In genomic region chr11:69999666-70000065, GRCm38 (mm10) we compare ENCODE assay signal across 8 mouse cellular contexts. TPM values are rescaled to one million over a fixed set of nuclear protein-coding genes. Genes with fewer than 3 reads are reported as not detected.
DNase-seq lines count a peak whose midpoint lies in the region; ATAC-seq and TF ChIP-seq lines count a peak whose summit lies in the region.

No protein-coding gene starts in this region.

- no peaks in the 10 kb centered on the region for H3K27me3 ChIP-seq in heart, embryonic 12.5 days (replicated peaks)
- H3K27me3 ChIP-seq in CH12.LX (replicated peaks): no peaks in the 10 kb centered on the region
- H3K27me3 ChIP-seq in forebrain, embryonic 15.5 days: no peaks in the 10 kb centered on the region
- no peaks in the 10 kb centered on the region for H3K27me3 ChIP-seq in liver, embryonic 16.5 days (ENCODE audit: control insufficient read depth, insufficient read depth, low read depth, low read length)

- H3K4me2 ChIP-seq in heart, embryonic 12.5 days: peak overlapping the region; percentile 85
- H3K4me2 ChIP-seq in CH12.LX (ENCODE audit: insufficient read depth, low read depth, poor library complexity, severe bottlenecking): 0 out of 2 replicates have a peak overlapping the region, but pooled peaks have one; percentile 4
- no peak overlapping the region for H3K4me2 ChIP-seq in forebrain, embryonic 15.5 days (replicated peaks)
- H3K4me2 ChIP-seq in liver, embryonic 16.5 days (ENCODE audit: low read depth, low read length): no peak overlapping the region

- WGBS in heart, embryonic 12.5 days: 82% methylated on average over 8 of the region's 8 CpGs
- WGBS in forebrain, embryonic 15.5 days: 85% methylated on average over 8 of the region's 8 CpGs
- WGBS in liver, embryonic 16.5 days (ENCODE audit: insufficient replicate concordance): 85% methylated on average over 8 of the region's 8 CpGs

- peaks cover 30% of the 10 kb centered on the region for H3K36me3 ChIP-seq in heart, embryonic 12.5 days
- peaks cover 30 to 59% of the 10 kb centered on the region in 2 experiments for H3K36me3 ChIP-seq in CH12.LX (replicated peaks in 1 of 2; ENCODE audit: control insufficient read depth in 1 of 2, insufficient read depth in 1 of 2, low read length in 1 of 2)
- H3K36me3 ChIP-seq in forebrain, embryonic 15.5 days: peaks cover 20% of the 10 kb centered on the region
- peaks cover 21% of the 10 kb centered on the region for H3K36me3 ChIP-seq in liver, embryonic 16.5 days (ENCODE audit: control insufficient read depth, insufficient read depth)

- H3K9me3 ChIP-seq in heart, embryonic 12.5 days (replicated peaks): no peaks in the 10 kb centered on the region
- no peaks in the 10 kb centered on the region for H3K9me3 ChIP-seq in CH12.LX (replicated peaks; ENCODE audit: low read length)
- no peaks in the 10 kb centered on the region for H3K9me3 ChIP-seq in forebrain, embryonic 15.5 days
- no peaks in the 10 kb centered on the region for H3K9me3 ChIP-seq in liver, embryonic 16.5 days (replicated peaks; ENCODE audit: control insufficient read depth, low read length)

- H3K79me2 ChIP-seq in CH12.LX (replicated peaks; ENCODE audit: control insufficient read depth, extremely low read depth, insufficient read depth, poor library complexity, severe bottlenecking): peaks cover 52% of the 10 kb centered on the region

- no peak overlapping the region for H3K4me3 ChIP-seq in heart, embryonic 12.5 days
- no peak overlapping the region for H3K4me3 ChIP-seq in CH12.LX (replicated peaks in 1 of 3; ENCODE audit: low read depth in 2 of 3, low read length in 2 of 3, poor library complexity in 1 of 3)
- H3K4me3 ChIP-seq in forebrain, embryonic 15.5 days: peak overlapping the region; percentile 85
- H3K4me3 ChIP-seq in liver, embryonic 16.5 days (ENCODE audit: low read depth, low read length): no peak overlapping the region

- dilution Hi-C loops in CH12.LX (cut with MboI; ENCODE audit: extremely low pct_ligation_motif_present, extremely low pct_unique_long_range_greater_than_20kb, low sequenced_read_pairs): no loop called here

- no peak overlapping the region for H3K9ac ChIP-seq in heart, embryonic 12.5 days
- no peak overlapping the region for H3K9ac ChIP-seq in CH12.LX (ENCODE audit: insufficient read depth, low read depth)
- no peak overlapping the region for H3K9ac ChIP-seq in forebrain, embryonic 15.5 days (replicated peaks)
- H3K9ac ChIP-seq in liver, embryonic 16.5 days (ENCODE audit: low read depth, low read length): no peak overlapping the region

- ATAC-seq in heart, embryonic 12.5 days (ENCODE audit: insufficient number of reproducible peaks, low FRiP score): no peak
- no peak for ATAC-seq in forebrain, embryonic 15.5 days (replicated peaks)
- ATAC-seq in liver, embryonic 16.5 days (ENCODE audit: low read depth): no peak

- in situ Hi-C loops in CH12.LX (cut with MboI; ENCODE audit: low pct_ligation_motif_present, low pct_unique_long_range_greater_than_20kb, low sequenced_read_pairs): loop anchor here (25.0 kb wide), 1 partner anchor 912 kb away; the partner anchor contains the start of genes Per1 and Vamp2

- TF ChIP-seq RAD21 in CH12.LX (IDR thresholded peaks at IDR 0.05; ENCODE audit: low read depth, low read length): no peak

- TF ChIP-seq CTCF in CH12.LX (conservative IDR thresholded peaks at IDR 0.05 in 1 of 2, IDR thresholded peaks at IDR 0.05 in 1 of 2; ENCODE audit: low read depth in 2 of 2, low read length in 2 of 2): no peak

- no peak for DNase-seq in heart, adult 8-10 months (ENCODE audit: low spot score)
- DNase-seq in CH12.LX (ENCODE audit: extremely low read depth): peak; percentile 63
- no peak for DNase-seq in T-cell, adult 2 months (ENCODE audit: low spot score)
- no peak for DNase-seq in urinary bladder, postnatal 36 days (ENCODE audit: low spot score in 2 of 2)
- DNase-seq in adrenal gland, postnatal 10 days: no peak

- no peak for TF ChIP-seq POLR2A in CH12.LX (IDR thresholded peaks at IDR 0.05; ENCODE audit: low read depth, low read length)

- peak overlapping the region; percentile 96; the same call in 1 of the 2 replicates for H3K27ac ChIP-seq in heart, embryonic 12.5 days (ENCODE audit: poor library complexity, severe bottlenecking)
- H3K27ac ChIP-seq in CH12.LX (ENCODE audit: insufficient read depth, low read depth): peak overlapping the region; percentile 18
- peak overlapping the region; percentile 97 for H3K27ac ChIP-seq in forebrain, embryonic 15.5 days (replicated peaks)
- H3K27ac ChIP-seq in liver, embryonic 16.5 days (ENCODE audit: low read length): peak overlapping the region; percentile 3; the same call in 1 of the 2 replicates

- no peak for TF ChIP-seq EP300 in CH12.LX (IDR thresholded peaks at IDR 0.05; ENCODE audit: low read length)

- H3K4me1 ChIP-seq in heart, embryonic 12.5 days (replicated peaks): peaks cover 51% of the 10 kb centered on the region
- peaks cover 9 to 62% of the 10 kb centered on the region in 2 experiments; a peak in 3 of 4 replicates for H3K4me1 ChIP-seq in CH12.LX (ENCODE audit: control insufficient read depth in 1 of 2, insufficient read depth in 2 of 2)
- peaks cover 51% of the 10 kb centered on the region for H3K4me1 ChIP-seq in forebrain, embryonic 15.5 days
- H3K4me1 ChIP-seq in liver, embryonic 16.5 days (ENCODE audit: control insufficient read depth, low read depth, low read length): peaks cover 42% of the 10 kb centered on the region

TF ChIP-seq in CH12.LX, 34 proteins besides CTCF, POLR2A, EP300 and RAD21 (continues in another document):
- TF ChIP-seq HCFC1 (IDR thresholded peaks at IDR 0.05; ENCODE audit: low read depth, low read length): no peak
- no peak for TF ChIP-seq TCF12 (IDR thresholded peaks at IDR 0.05; ENCODE audit: low read depth, low read length)
- no peak for TF ChIP-seq USF2 (conservative IDR thresholded peaks at IDR 0.05; ENCODE audit: low read depth, low read length)
- no peak for TF ChIP-seq BHLHE40 (IDR thresholded peaks at IDR 0.05; ENCODE audit: low read depth, low read length)
- no peak for TF ChIP-seq MEF2A (IDR thresholded peaks at IDR 0.05; ENCODE audit: borderline replicate concordance, low read depth, low read length)
- TF ChIP-seq GABPA (IDR thresholded peaks at IDR 0.05; ENCODE audit: insufficient replicate concordance, low read depth, low read length): no peak
- no peak for TF ChIP-seq JUND (conservative IDR thresholded peaks at IDR 0.05; ENCODE audit: low read depth, low read length)
- no peak for TF ChIP-seq JUN (IDR thresholded peaks at IDR 0.05; ENCODE audit: insufficient read depth, low read depth, low read length)
- TF ChIP-seq NRF1 (IDR thresholded peaks at IDR 0.05; ENCODE audit: low read depth, low read length): no peak
- TF ChIP-seq NELFE (IDR thresholded peaks at IDR 0.05; ENCODE audit: low read depth, low read length): no peak

RNA-seq across cellular contexts. Expression of gene Dvl2, which starts 0.7 kb away (rescaled TPM):
- polyA plus RNA-seq in heart, embryonic 12.5 days (2016; fragmentation: Nextera tagmentation; extraction: Ambion mirVana): 25.8 and 26.1 TPM in 2 replicates
- 1 to 10 TPM; 4.0 to 6.4 (median 5.1) TPM for total RNA-seq in heart, adult 8-10 months (2022)
- total RNA-seq in CH12.LX (2012; rRNA removed): 27.3 and 30.6 TPM in 2 replicates
- total RNA-seq in CH12.LX (2014; rRNA removed): 15.1 and 15.7 TPM in 2 replicates
- 25.3 and 27.1 TPM in 2 replicates for polyA plus RNA-seq in CH12.LX (2012; ENCODE audit: insufficient read length, low read depth)
- 35.3 and 37.5 TPM in 2 replicates for polyA plus RNA-seq in forebrain, embryonic 15.5 days (2015; fragmentation: Nextera tagmentation; extraction: Ambion mirVana)
- 4.4 and 5.1 TPM in 2 replicates for polyA plus RNA-seq in liver, embryonic 16.5 days (2015; fragmentation: Nextera tagmentation; extraction: Ambion mirVana)
- total RNA-seq in adrenal gland, postnatal 10 days (2021): 10 to 100 TPM; 15.7 to 23.0 TPM

RNA-seq across cellular contexts. Expression of gene Phf23, which starts 4.1 kb away (rescaled TPM):
- polyA plus RNA-seq in heart, embryonic 12.5 days (2016; fragmentation: Nextera tagmentation; extraction: Ambion mirVana): 51.0 and 54.1 TPM in 2 replicates
- 10 to 100 TPM; 21.0 to 24.9 (median 23.6) TPM for total RNA-seq in heart, adult 8-10 months (2022)
- 67.2 and 81.8 TPM in 2 replicates for total RNA-seq in CH12.LX (2012; rRNA removed)
- total RNA-seq in CH12.LX (2014; rRNA removed): 65.2 and 69.0 TPM in 2 replicates
- 93.2 and 99.8 TPM in 2 replicates for polyA plus RNA-seq in CH12.LX (2012; ENCODE audit: insufficient read length, low read depth)
- polyA plus RNA-seq in forebrain, embryonic 15.5 days (2015; fragmentation: Nextera tagmentation; extraction: Ambion mirVana): 71.5 and 75.6 TPM in 2 replicates
- 17.5 and 18.2 TPM in 2 replicates for polyA plus RNA-seq in liver, embryonic 16.5 days (2015; fragmentation: Nextera tagmentation; extraction: Ambion mirVana)
- 10 to 100 TPM; 43.5 to 50.5 TPM for total RNA-seq in adrenal gland, postnatal 10 days (2021)

RNA-seq across cellular contexts. Expression of gene Gabarap, which starts 8.7 kb away (rescaled TPM):
- polyA plus RNA-seq in heart, embryonic 12.5 days (2016; fragmentation: Nextera tagmentation; extraction: Ambion mirVana): 445 and 451 TPM in 2 replicates
- 100 to 1,000 TPM; 287 to 342 (median 325) TPM for total RNA-seq in heart, adult 8-10 months (2022)
- 182 and 189 TPM in 2 replicates for total RNA-seq in CH12.LX (2012; rRNA removed)
- 187 and 213 TPM in 2 replicates for total RNA-seq in CH12.LX (2014; rRNA removed)
- 352 and 386 TPM in 2 replicates for polyA plus RNA-seq in CH12.LX (2012; ENCODE audit: insufficient read length, low read depth)
- polyA plus RNA-seq in forebrain, embryonic 15.5 days (2015; fragmentation: Nextera tagmentation; extraction: Ambion mirVana): 610 and 626 TPM in 2 replicates
- 255 and 280 TPM in 2 replicates for polyA plus RNA-seq in liver, embryonic 16.5 days (2015; fragmentation: Nextera tagmentation; extraction: Ambion mirVana)
- total RNA-seq in adrenal gland, postnatal 10 days (2021): 100 to 1,000 TPM; 339 to 345 TPM

RNA-seq across cellular contexts. Expression of gene Acadvl, which starts 15.5 kb away (rescaled TPM):
- 126 and 129 TPM in 2 replicates for polyA plus RNA-seq in heart, embryonic 12.5 days (2016; fragmentation: Nextera tagmentation; extraction: Ambion mirVana)
- total RNA-seq in heart, adult 8-10 months (2022): 1,000 to 10,000 TPM; 1,233 to 1,415 (median 1,285) TPM
- 137 and 148 TPM in 2 replicates for total RNA-seq in CH12.LX (2012; rRNA removed)
- total RNA-seq in CH12.LX (2014; rRNA removed): 81.8 and 86.6 TPM in 2 replicates
- polyA plus RNA-seq in CH12.LX (2012; ENCODE audit: insufficient read length, low read depth): 76.9 and 86.4 TPM in 2 replicates
- 57.0 and 60.7 TPM in 2 replicates for polyA plus RNA-seq in forebrain, embryonic 15.5 days (2015; fragmentation: Nextera tagmentation; extraction: Ambion mirVana)
- 127 and 138 TPM in 2 replicates for polyA plus RNA-seq in liver, embryonic 16.5 days (2015; fragmentation: Nextera tagmentation; extraction: Ambion mirVana)
- total RNA-seq in adrenal gland, postnatal 10 days (2021): 1,000 to 10,000 TPM; 1,467 to 1,540 TPM

RNA-seq across cellular contexts. Expression of gene Dlg4, which starts 17.1 kb away (rescaled TPM):
- polyA plus RNA-seq in heart, embryonic 12.5 days (2016; fragmentation: Nextera tagmentation; extraction: Ambion mirVana): 4.2 and 6.0 TPM in 2 replicates
- 1 to 10 TPM; 3.9 to 6.3 (median 5.2) TPM for total RNA-seq in heart, adult 8-10 months (2022)
- total RNA-seq in CH12.LX (2012; rRNA removed) (9.8 and 15.3 TPM in 2 replicates), CH12.LX (2014; rRNA removed) (6.1 and 7.3 TPM in 2 replicates)
- 6.8 and 9.3 TPM in 2 replicates for polyA plus RNA-seq in CH12.LX (2012; ENCODE audit: insufficient read length, low read depth)
- polyA plus RNA-seq in forebrain, embryonic 15.5 days (2015; fragmentation: Nextera tagmentation; extraction: Ambion mirVana): 27.8 and 29.8 TPM in 2 replicates
- 0.40 and 0.53 TPM in 2 replicates for polyA plus RNA-seq in liver, embryonic 16.5 days (2015; fragmentation: Nextera tagmentation; extraction: Ambion mirVana)
- 10 to 100 TPM; 29.9 to 37.6 TPM for total RNA-seq in adrenal gland, postnatal 10 days (2021)

Comparison
In these comparisons a context has a peak if more than half of its experiments do, and no peak if none do; other contexts are left out.
1. H3K27ac ChIP-seq: peak in every context shown above with its lines; median percentile 97 in forebrain, embryonic 15.5 days; 96 in heart, embryonic 12.5 days; 18 in CH12.LX; 3 in liver, embryonic 16.5 days.
2. H3K4me2 ChIP-seq: peak in heart, embryonic 12.5 days (single experiment) and CH12.LX (single experiment); none in forebrain, embryonic 15.5 days (single experiment) and liver, embryonic 16.5 days (single experiment).